9 mouse cellular contexts compared by ENCODE assay signal in the genomic region with DNA sequence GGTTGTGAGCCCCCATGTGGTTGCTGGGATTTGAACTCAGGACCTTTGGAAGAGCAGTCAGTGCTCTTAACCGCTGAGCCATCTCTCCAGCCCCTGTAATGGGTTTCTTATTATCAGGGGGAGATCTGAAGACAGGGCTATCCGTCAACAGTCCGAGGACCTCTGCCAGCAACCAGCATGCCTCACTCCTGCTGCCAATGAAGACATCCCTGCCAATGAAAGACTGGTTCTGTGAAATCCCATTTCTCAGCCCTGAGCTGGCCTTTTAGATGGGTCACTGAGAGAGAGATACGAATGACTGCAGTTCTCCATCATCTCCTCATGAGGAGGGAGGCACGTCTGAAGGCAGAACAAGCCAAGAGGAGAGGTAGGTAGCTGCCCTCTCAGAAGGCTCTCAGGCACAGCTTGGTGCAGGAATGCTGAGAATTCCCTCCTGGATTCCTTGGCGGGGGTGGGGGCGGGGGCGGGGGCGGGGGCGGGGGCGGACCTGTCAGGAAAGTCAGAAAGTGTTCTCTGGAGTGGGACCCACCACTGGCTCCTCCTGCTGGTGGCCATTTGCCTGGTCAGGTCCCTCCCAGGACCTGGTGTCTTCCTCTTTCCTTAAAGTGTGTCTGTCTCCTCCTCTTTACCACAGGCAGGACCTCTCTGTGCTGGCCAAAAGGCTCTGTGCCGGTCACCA. TPM values are rescaled to one million over a fixed set of nuclear protein-coding genes. Genes with fewer than 3 reads are reported as not detected.
DNase-seq lines count a peak whose midpoint lies in the region; ATAC-seq lines count a peak whose summit lies in the region.
"Had no signal": no experiment of that assay in that cellular context is flagged by ENCODE, and none has a peak within 500 bp of the region (broad histone marks: within the 10 kb centered on the region; RNA-seq: fewer than 3 reads in every experiment).

No protein-coding gene starts in this region.

- no peaks in the 10 kb centered on the region for H3K36me3 ChIP-seq in embryonic facial prominence, embryonic 10.5 days (replicated peaks)
- no peaks in the 10 kb centered on the region for H3K36me3 ChIP-seq in liver, embryonic 16.5 days (ENCODE audit: control insufficient read depth, insufficient read depth)

- peak overlapping the region; percentile 60 for H3K27ac ChIP-seq in embryonic facial prominence, embryonic 10.5 days (replicated peaks)
- 0 out of 2 replicates have a peak overlapping the region, but pooled peaks have one; percentile 14 for H3K27ac ChIP-seq in liver, embryonic 16.5 days (ENCODE audit: low read length)
- H3K27ac ChIP-seq: liver, embryonic 14.5 days had no signal

- H3K4me2 ChIP-seq in liver, embryonic 16.5 days (ENCODE audit: low read depth, low read length): no peak overlapping the region

- DNase-seq in cerebellum, postnatal 14 days: peak; percentile 86 to 87
- no peak for DNase-seq in cerebellum, adult 8-10 months
- peak; percentile 64 for DNase-seq in 3134 (ENCODE audit: extremely low read depth, insufficient read length, low spot score)
- DNase-seq in embryonic facial prominence, embryonic 10.5 days (ENCODE audit: low spot score): peak; percentile 69
- no peak for DNase-seq in gastrocnemius, postnatal 25 days
- no peak for DNase-seq in natural killer cell, adult 2 months (ENCODE audit: low spot score in 2 of 2)
- no peak for DNase-seq in right cerebral cortex, adult 2 months (ENCODE audit: low spot score in 2 of 2)

- peaks cover 27% of the 10 kb centered on the region for H3K4me1 ChIP-seq in embryonic facial prominence, embryonic 10.5 days
- peaks cover 28% of the 10 kb centered on the region for H3K4me1 ChIP-seq in liver, embryonic 16.5 days (ENCODE audit: control insufficient read depth, low read depth, low read length)

- H3K27me3 ChIP-seq in embryonic facial prominence, embryonic 10.5 days (replicated peaks; ENCODE audit: low read depth, poor library complexity, severe bottlenecking): no peaks in the 10 kb centered on the region
- no peaks in the 10 kb centered on the region for H3K27me3 ChIP-seq in liver, embryonic 16.5 days (ENCODE audit: control insufficient read depth, insufficient read depth, low read depth, low read length)

- peak overlapping the region; percentile 15; the same call in 1 of the 2 replicates for H3K9ac ChIP-seq in liver, embryonic 16.5 days (ENCODE audit: low read depth, low read length)
- H3K9ac ChIP-seq: liver, embryonic 14.5 days had no signal

- ATAC-seq in liver, embryonic 16.5 days (ENCODE audit: low read depth): no peak

- peak overlapping the region; percentile 25; the same call in 1 of the 2 replicates for H3K4me3 ChIP-seq in embryonic facial prominence, embryonic 10.5 days
- H3K4me3 ChIP-seq in liver, embryonic 16.5 days (ENCODE audit: low read depth, low read length): no peak overlapping the region

- WGBS in embryonic facial prominence, embryonic 10.5 days: 14% methylated on average over 12 of the region's 12 CpGs
- WGBS in liver, embryonic 16.5 days (ENCODE audit: insufficient replicate concordance): 27% methylated on average over 12 of the region's 12 CpGs

- no peaks in the 10 kb centered on the region for H3K9me3 ChIP-seq in embryonic facial prominence, embryonic 10.5 days
- H3K9me3 ChIP-seq in liver, embryonic 16.5 days (replicated peaks; ENCODE audit: control insufficient read depth, low read length): no peaks in the 10 kb centered on the region

RNA-seq across cellular contexts. Expression of a gene that starts 7.7 kb away (rescaled TPM):
- polyA plus RNA-seq in embryonic facial prominence, embryonic 10.5 days (2016; fragmentation: Nextera tagmentation; extraction: Ambion mirVana): 8.5 and 9.0 TPM in 2 replicates
- 11.3 and 15.5 TPM in 2 replicates for polyA plus RNA-seq in liver, embryonic 16.5 days (2015; fragmentation: Nextera tagmentation; extraction: Ambion mirVana)
- 10 to 100 TPM; 12.3 to 14.0 TPM for total RNA-seq in gastrocnemius, postnatal 25 days (2021)

RNA-seq across cellular contexts. Expression of a gene that starts 9.0 kb away (rescaled TPM):
- 70.0 and 76.4 TPM in 2 replicates for polyA plus RNA-seq in embryonic facial prominence, embryonic 10.5 days (2016; fragmentation: Nextera tagmentation; extraction: Ambion mirVana)
- 34.7 and 41.1 TPM in 2 replicates for polyA plus RNA-seq in liver, embryonic 16.5 days (2015; fragmentation: Nextera tagmentation; extraction: Ambion mirVana)
- 1 to 10 TPM in 1 of 2 experiments, under 1 TPM in 1; 0.82 to 1.1 TPM for total RNA-seq in gastrocnemius, postnatal 25 days (2021)

RNA-seq across cellular contexts. Expression of a gene that starts 17.9 kb away (rescaled TPM):
- 296 and 300 TPM in 2 replicates for polyA plus RNA-seq in embryonic facial prominence, embryonic 10.5 days (2016; fragmentation: Nextera tagmentation; extraction: Ambion mirVana)
- 196 and 204 TPM in 2 replicates for polyA plus RNA-seq in liver, embryonic 16.5 days (2015; fragmentation: Nextera tagmentation; extraction: Ambion mirVana)
- total RNA-seq in gastrocnemius, postnatal 25 days (2021): 10 to 100 TPM; 35.7 to 36.9 TPM

RNA-seq across cellular contexts. Expression of a gene that starts 52.5 kb away (rescaled TPM):
- polyA plus RNA-seq in embryonic facial prominence, embryonic 10.5 days (2016; fragmentation: Nextera tagmentation; extraction: Ambion mirVana): 4.6 and 5.2 TPM in 2 replicates
- 8.1 and 8.6 TPM in 2 replicates for polyA plus RNA-seq in liver, embryonic 16.5 days (2015; fragmentation: Nextera tagmentation; extraction: Ambion mirVana)
- 1 to 10 TPM; 1.3 to 1.8 TPM for total RNA-seq in gastrocnemius, postnatal 25 days (2021)

RNA-seq across cellular contexts. Expression of a gene that starts 52.6 kb away (rescaled TPM):
- 49.6 and 54.9 TPM in 2 replicates for polyA plus RNA-seq in embryonic facial prominence, embryonic 10.5 days (2016; fragmentation: Nextera tagmentation; extraction: Ambion mirVana)
- polyA plus RNA-seq in liver, embryonic 16.5 days (2015; fragmentation: Nextera tagmentation; extraction: Ambion mirVana): 21.5 and 22.8 TPM in 2 replicates
- 10 to 100 TPM; 37.9 to 40.3 TPM for total RNA-seq in gastrocnemius, postnatal 25 days (2021)

Comparison
In these comparisons a context has a peak if more than half of its experiments do, and no peak if none do; other contexts are left out.
1. DNase-seq: peak in cerebellum, postnatal 14 days (2 of 2), 3134 (single experiment) and embryonic facial prominence, embryonic 10.5 days (single experiment); none in cerebellum, adult 8-10 months (single experiment), gastrocnemius, postnatal 25 days (single experiment), natural killer cell, adult 2 months (0 of 2) and right cerebral cortex, adult 2 months (0 of 2).